Mouse (Mus musculus) hindbrain, embryonic 16.5 days (tissue): ENCODE measurements at regions not wholly inside any gene's neighbourhood (a gene's known extent, or its start where the extent isn't known, plus 50 kb on each side); places are given as distances from the start of the nearest gene placed in this dataset.

ENCODE experiments used
- ATAC-seq: fragments of 200-750 bp; cut with Nextera tagmentation; 2 replicates; pipeline ENCODE4 v1.8.0; 2017; ENCODE audit warnings: moderate TSS enrichment, moderate library complexity
- H3K27ac ChIP-seq: fragments of 300-500 bp; sonication (generic); 2 replicates; pipeline ENCODE4 v1.5.1; 2014; ENCODE audit warnings: low read depth, mild to moderate bottlenecking, control low read depth, low read length, moderate library complexity
- H3K27me3 ChIP-seq: fragments of 300-500 bp; sonication (generic); replicated peaks from 2 replicates; pipeline ENCODE4 v1.6.1; 2014; ENCODE audit warnings: low read length; ENCODE audit not compliant: control insufficient read depth, insufficient read depth
- H3K36me3 ChIP-seq: fragments of 300-500 bp; sonication (generic); 2 replicates; pipeline ENCODE4 v1.6.1; 2014; ENCODE audit warnings: mild to moderate bottlenecking, low read length, moderate library complexity, mixed read lengths; ENCODE audit not compliant: control insufficient read depth, insufficient read depth
- H3K4me1 ChIP-seq: fragments of 300-500 bp; sonication (generic); 2 replicates; pipeline ENCODE4 v1.6.1; 2014; ENCODE audit warnings: low read depth, low read length; ENCODE audit not compliant: control insufficient read depth, insufficient read depth
- H3K4me2 ChIP-seq: fragments of 300-500 bp; sonication (generic); 2 replicates; pipeline ENCODE4 v1.6.1; 2014; ENCODE audit warnings: mild to moderate bottlenecking, low read length, control low read depth, moderate library complexity
- H3K4me3 ChIP-seq: fragments of 300-500 bp; sonication (generic); 2 replicates; pipeline ENCODE4 v1.5.1; 2014; ENCODE audit warnings: mild to moderate bottlenecking, low read length, control low read depth, moderate library complexity
- H3K9ac ChIP-seq: fragments of 300-500 bp; sonication (generic); 2 replicates; pipeline ENCODE4 v1.6.1; 2014; ENCODE audit warnings: low read depth, mild to moderate bottlenecking, control low read depth, low read length, moderate library complexity
- H3K9me3 ChIP-seq: fragments of 300-500 bp; sonication (generic); 2 replicates; pipeline ENCODE4 v1.6.1; 2014; ENCODE audit warnings: mild to moderate bottlenecking, low read length, moderate library complexity; ENCODE audit not compliant: control insufficient read depth
- WGBS: fragments of 180-500 bp; shearing (Covaris S2); extraction: QIAGEN DNeasy Blood & Tissue Kit; methylation state at CpG from one replicate; pipeline ENCODE4 v1.1.7; 2014; 5-methylcytosine and 5-hydroxymethylcytosine counted together

GRCm38 (mm10) chr4:33736061-33736701 is 188.2 kb upstream of the Cnr1 start:
- no peak overlapping the region for H3K4me2 ChIP-seq
- H3K27ac ChIP-seq: peak overlapping the region; percentile 62
- H3K27me3 ChIP-seq: no peaks in the 10 kb centered on the region
- no peaks in the 10 kb centered on the region for H3K36me3 ChIP-seq
- WGBS: 63% methylated on average over 9 of the region's 9 CpGs
- H3K4me3 ChIP-seq: no peak overlapping the region
- ATAC-seq: peak; percentile 64
- no peaks in the 10 kb centered on the region for H3K9me3 ChIP-seq
- H3K9ac ChIP-seq: no peak overlapping the region
- H3K4me1 ChIP-seq: peaks cover 9% of the 10 kb centered on the region

DNA sequence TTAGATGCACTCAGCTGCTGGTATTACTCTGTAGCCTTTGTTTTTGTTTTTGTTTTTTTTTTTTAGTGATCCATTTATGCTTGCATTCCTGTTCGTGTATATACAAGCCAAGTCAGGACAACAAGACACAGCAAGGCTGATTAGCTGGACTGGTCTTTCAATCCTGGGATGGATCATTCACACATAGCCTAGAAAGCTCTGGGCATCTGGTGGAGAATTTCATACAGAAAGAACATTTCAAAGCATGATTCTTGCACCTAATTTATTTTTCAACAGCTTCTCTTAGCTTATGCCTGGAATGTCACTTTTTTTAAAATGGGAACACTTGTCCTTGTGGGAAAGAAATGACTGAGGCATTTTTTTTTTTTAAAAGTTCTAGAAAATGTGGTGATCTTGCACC is 187.1 kb upstream of the Cnr1 start:
- no peak for ATAC-seq
- Histone ChIP-seq H3K4me3 (no peak overlapping the region), H3K9me3 (no peaks in the 10 kb centered on the region), H3K27me3 (no peaks in the 10 kb centered on the region), H3K9ac (no peak overlapping the region), H3K36me3 (no peaks in the 10 kb centered on the region), H3K27ac (no peak overlapping the region), H3K4me2 (no peak overlapping the region), H3K4me1 (peaks cover 9% of the 10 kb centered on the region)
- WGBS: 53% methylated on average over 1 of the region's 1 CpGs

DNA sequence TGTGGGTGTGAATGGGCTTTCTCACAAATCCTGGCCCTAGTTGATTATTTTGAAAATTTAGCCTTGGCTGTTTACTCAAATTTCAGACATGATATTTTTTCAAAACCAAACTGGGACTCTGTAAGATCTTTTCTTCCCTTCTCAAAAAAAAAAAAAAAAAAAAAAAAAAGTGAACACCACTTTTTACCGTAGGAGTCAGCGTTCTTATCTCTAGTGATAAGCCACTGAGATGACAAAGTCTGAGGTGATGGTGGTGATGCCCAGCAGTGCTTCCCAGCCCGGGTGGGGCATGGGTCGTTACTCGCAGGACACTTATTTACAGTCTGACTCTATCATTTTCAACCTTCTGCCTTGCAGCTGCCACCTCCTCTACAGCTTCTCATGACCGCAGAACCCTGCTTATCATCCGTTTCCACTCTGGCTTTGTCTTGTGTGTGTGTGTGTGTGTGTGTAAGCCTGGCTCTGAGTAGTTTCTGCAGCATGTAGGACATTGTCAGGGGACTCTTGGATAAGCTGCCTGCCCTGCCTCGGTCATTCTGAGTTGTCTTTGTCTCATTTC is 186.5 kb upstream of the Cnr1 start:
- no peaks in the 10 kb centered on the region for H3K27me3 ChIP-seq
- peaks cover 9% of the 10 kb centered on the region for H3K4me1 ChIP-seq
- WGBS: 70% methylated on average over 8 of the region's 8 CpGs
- H3K4me2 ChIP-seq: no peak overlapping the region
- H3K4me3 ChIP-seq: no peak overlapping the region
- H3K27ac ChIP-seq: no peak overlapping the region
- ATAC-seq: no peak
- no peaks in the 10 kb centered on the region for H3K9me3 ChIP-seq
- H3K36me3 ChIP-seq: no peaks in the 10 kb centered on the region
- H3K9ac ChIP-seq: no peak overlapping the region

DNA sequence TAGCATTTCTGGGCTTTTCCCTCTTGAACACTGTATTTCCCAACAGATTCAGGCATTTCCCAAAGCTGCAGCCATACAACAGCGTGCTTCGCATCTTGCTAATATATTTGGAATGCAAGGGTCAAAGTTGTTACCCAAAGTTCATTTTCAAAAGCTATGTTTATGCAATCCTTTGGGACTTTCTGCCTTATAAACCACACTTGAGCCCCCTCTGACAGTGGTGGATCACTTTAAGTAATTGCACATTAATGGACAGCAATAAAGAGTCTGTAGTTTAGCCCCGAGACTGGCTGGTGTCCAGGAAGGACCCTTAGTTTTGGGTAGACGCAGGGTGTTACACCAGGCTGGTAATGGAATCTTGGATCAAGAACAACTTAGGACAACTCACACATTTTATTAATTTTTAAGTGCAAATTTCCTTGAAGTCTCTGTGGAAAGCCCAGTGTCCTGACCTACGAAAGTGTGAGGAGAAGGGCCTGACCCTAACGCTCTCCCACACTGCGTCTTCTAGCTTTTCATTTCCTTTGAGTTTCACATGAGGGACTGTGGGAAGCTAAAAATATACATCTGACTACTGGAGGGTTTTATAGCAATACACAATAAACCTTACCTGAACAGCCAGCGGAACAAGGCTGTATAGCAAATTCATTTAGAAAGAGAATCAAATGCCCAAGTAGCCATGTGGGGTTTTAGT is 185.0 kb upstream of the Cnr1 start:
- no peaks in the 10 kb centered on the region for H3K9me3 ChIP-seq
- H3K4me2 ChIP-seq: no peak overlapping the region
- no peak overlapping the region for H3K27ac ChIP-seq
- H3K4me1 ChIP-seq: peaks cover 9% of the 10 kb centered on the region
- H3K27me3 ChIP-seq: no peaks in the 10 kb centered on the region
- ATAC-seq: no peak
- H3K9ac ChIP-seq: no peak overlapping the region
- no peaks in the 10 kb centered on the region for H3K36me3 ChIP-seq
- no peak overlapping the region for H3K4me3 ChIP-seq
- WGBS: 80% methylated on average over 8 of the region's 8 CpGs

DNA sequence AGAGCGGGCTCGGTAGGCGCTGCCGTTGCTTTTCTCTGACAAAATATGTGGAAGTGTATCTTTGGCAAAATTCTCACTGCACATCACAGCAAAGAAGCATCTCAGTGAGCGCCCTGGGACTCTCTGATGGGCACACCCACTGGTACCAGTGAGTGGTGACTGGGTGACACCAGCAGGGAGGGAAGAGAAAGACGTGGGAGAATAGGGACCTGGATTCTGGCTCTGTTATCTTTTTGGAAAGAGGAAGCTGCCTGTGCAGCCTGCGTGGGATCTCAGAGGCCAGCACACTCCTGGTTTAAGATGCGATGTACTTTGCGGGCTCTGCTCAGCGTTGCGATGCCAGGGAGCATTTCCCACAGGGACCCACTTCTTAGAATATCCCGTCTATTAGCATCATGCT is 183.4 kb upstream of the Cnr1 start:
- H3K9me3 ChIP-seq: no peaks in the 10 kb centered on the region
- H3K9ac ChIP-seq: no peak overlapping the region
- no peaks in the 10 kb centered on the region for H3K36me3 ChIP-seq
- H3K4me3 ChIP-seq: no peak overlapping the region
- H3K4me1 ChIP-seq: peaks cover 2% of the 10 kb centered on the region
- WGBS: 82% methylated on average over 12 of the region's 12 CpGs
- H3K4me2 ChIP-seq: no peak overlapping the region
- H3K27ac ChIP-seq: no peak overlapping the region
- ATAC-seq: no peak
- H3K27me3 ChIP-seq: no peaks in the 10 kb centered on the region

- no peak overlapping the region for H3K27ac ChIP-seq
- WGBS: 91% methylated on average over 3 of the region's 3 CpGs
- no peak overlapping the region for H3K4me2 ChIP-seq
- no peak overlapping the region for H3K4me3 ChIP-seq
- no peak for ATAC-seq
- no peak overlapping the region for H3K9ac ChIP-seq
- no peaks in the 10 kb centered on the region for H3K36me3 ChIP-seq
- no peaks in the 10 kb centered on the region for H3K4me1 ChIP-seq
- no peaks in the 10 kb centered on the region for H3K27me3 ChIP-seq
- no peaks in the 10 kb centered on the region for H3K9me3 ChIP-seq
Measured at GRCm38 (mm10) chr4:33745180-33745579, 179.2 kb upstream of the Cnr1 start.

DNA sequence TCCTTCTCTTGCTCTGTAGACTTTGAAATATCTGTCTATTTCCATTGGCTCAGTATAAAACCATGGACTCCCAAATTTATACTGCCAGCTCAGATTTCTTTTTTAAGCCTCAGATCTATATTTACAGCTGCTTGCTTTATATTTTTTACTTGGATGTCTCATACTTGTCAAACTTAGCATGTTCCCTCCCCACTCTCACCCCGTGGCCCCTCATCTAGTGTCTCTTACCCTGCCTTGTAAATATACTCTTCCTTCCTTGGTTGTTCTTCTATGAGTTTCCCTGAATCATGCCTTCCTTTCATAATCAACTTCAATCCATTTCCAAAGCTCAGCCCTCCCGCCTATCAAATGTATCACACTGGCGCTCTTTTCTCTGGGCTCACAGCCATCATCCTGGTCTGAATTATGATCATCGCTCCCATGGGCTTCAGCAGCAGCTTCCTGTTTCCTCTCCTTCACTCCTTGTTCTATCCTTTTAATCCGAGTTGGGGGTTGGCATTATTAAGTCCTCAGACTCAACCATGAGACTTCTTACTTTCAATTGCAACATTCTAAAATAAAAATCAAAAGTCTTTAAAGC is 177.0 kb upstream of the Cnr1 start:
- Histone ChIP-seq H3K27ac (no peak overlapping the region), H3K4me1 (no peaks in the 10 kb centered on the region), H3K9me3 (no peaks in the 10 kb centered on the region), H3K36me3 (no peaks in the 10 kb centered on the region), H3K9ac (no peak overlapping the region), H3K4me2 (no peak overlapping the region), H3K4me3 (no peak overlapping the region), H3K27me3 (no peaks in the 10 kb centered on the region)
- 76% methylated on average over 5 of the region's 5 CpGs for WGBS
- ATAC-seq: no peak

GRCm38 (mm10) chr4:33767721-33768120 is 156.7 kb upstream of the Cnr1 start:
- Histone ChIP-seq H3K4me1 (no peaks in the 10 kb centered on the region), H3K9ac (no peak overlapping the region), H3K4me2 (no peak overlapping the region), H3K9me3 (no peaks in the 10 kb centered on the region; the same call in 1 of the 2 replicates), H3K36me3 (no peaks in the 10 kb centered on the region), H3K27ac (no peak overlapping the region), H3K4me3 (no peak overlapping the region), H3K27me3 (no peaks in the 10 kb centered on the region)
- 20% methylated on average over 2 of the region's 2 CpGs for WGBS
- no peak for ATAC-seq

DNA sequence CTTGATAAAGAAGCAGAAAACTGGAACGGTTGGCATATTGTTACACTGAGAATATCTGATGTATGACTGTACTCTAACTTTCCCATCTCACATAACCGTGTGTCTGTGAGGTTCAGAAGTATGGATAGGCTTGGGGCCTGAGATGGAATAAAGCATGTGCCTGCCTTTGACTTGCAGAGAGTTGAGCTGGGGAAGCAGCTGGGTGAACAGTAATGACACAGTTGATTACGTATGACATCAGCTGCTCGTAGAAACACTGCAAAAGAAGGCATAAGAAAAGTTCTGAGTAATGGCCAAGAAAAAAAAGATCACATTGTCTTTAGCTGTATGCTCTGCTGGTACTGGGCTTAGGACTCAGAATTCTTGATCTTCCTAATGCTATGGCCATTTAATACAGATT is 138.4 kb upstream of the Cnr1 start:
- no peaks in the 10 kb centered on the region for H3K9me3 ChIP-seq
- H3K4me1 ChIP-seq: no peaks in the 10 kb centered on the region
- WGBS: 90% methylated on average over 4 of the region's 4 CpGs
- H3K9ac ChIP-seq: no peak overlapping the region
- H3K4me3 ChIP-seq: no peak overlapping the region
- no peaks in the 10 kb centered on the region for H3K27me3 ChIP-seq
- ATAC-seq: no peak
- no peaks in the 10 kb centered on the region for H3K36me3 ChIP-seq
- no peak overlapping the region for H3K4me2 ChIP-seq
- H3K27ac ChIP-seq: no peak overlapping the region
